Mouse (Mus musculus): ENCODE measurements around the gene Cfap54.

Cfap54 gene

DNA sequence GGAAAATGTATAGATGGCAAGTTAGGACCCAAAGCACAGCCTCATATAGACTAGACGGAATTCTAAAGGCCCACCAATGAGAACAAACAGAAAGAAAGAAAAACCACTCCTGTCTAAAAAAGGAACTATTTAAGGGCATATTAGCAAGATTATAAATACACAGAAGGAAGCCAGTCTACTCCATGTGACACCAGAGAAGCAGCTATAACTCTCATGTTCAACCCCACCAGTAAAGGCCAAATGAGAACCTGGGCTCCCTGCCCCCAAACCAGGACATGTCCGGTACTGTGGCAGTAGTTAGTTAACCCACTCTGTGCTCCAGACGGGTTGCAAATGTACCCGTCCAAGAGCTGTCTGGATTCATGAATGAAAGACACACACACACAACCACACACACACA, 14.4 kb upstream of the Cfap54 start:
- no peak for DNase-seq

DNA sequence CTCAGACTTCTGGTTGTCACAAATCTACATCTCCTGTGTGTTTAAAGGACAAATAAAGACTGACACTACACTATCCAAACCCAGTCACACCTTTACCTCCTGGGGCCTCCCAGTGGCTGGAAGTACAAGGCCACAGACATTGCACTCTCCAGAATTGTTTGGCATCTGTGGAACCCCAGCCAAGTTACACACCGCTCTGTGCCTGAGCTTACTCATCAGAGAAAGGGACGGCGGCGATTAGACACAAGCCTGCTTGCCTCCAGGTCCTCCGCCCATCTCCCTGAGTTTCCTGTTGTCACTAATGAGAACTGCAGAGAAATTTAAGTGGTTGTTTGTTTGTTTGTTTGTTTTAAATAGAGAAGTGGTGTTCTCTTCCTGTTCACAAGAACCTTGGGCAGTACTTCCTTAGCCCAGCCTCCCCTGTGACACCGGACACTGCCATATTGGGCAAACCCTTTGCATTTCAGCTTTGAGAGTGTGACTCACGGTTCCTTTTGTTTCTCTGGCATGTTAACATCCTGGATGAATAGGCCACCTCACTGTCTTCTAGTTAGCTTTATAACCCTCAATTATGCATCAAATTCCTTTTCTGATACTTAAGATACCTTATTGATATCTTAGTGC, 13.7 kb upstream of the Cfap54 start:
- DNase-seq: no peak

DNA sequence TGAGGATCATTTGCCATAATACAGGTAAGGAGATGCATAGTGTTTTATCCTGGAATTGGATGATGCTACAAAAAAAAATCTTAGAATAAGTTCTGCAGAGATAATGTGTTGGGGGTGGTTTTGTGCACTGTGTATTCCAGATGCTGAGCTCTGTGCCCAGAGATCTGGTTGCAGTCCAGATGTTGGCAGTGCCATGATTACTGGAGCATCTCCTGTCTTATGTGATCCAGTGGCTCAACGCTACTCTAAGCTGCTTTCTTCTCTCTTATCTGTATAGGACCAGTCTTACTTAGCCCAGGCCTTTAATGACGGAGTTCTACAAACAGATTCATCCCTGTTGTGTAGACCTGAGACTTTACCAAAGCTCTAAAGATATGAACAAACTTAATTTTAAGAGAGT, 10.5 kb upstream of the Cfap54 start:
- DNase-seq: no peak

DNA sequence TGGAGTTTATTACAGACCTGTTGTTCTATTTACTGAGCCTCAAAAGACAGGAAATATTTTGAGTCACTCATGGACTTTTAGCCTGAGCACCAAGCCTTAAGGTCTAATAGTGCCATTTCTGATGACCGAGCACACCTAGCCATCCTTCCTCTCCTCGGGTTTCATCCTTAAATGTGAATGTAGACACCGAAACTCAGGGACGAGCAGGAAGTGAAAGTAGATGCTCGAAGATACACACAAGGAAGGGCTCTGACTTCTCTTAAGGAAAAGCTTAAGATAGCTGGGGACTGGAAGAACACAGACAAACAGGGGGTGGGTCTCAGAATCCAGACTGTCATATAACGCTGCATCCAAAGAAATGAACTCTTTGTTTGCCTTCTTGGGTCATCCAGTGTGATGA, 8.8 kb upstream of the Cfap54 start:
- no peak for DNase-seq

DNA sequence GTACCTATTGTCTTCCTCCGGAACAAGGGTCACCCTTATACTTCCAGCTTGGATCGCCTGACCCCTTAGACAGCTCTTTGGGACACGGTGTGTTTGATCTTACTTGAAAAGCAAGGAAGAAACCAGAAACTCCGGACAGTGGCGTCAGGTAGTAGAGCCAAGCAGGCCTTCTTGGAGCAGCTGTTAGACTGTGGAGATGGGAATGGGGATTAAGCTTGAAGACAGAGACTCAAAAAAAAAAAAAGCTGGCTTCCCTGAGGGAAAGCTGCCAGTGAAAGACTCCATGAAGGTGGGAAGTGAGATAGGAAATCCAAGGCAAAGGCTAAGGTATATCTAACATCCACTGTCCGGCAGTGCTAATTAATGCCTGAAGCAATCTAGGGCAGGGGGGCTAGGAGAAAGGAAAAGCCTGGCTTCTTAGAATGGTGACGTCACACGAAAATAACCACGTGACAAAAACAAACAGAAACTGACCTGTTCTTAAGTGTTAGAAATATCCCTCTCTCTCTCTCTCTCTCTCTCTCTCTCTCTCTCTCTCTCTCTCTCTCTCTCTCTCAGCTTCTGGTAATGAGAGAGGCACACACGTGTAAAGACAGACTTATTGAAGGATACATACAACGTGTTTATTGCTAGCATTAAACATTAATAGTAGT, 7.1 kb upstream of the Cfap54 start:
- DNase-seq: no peak

DNA sequence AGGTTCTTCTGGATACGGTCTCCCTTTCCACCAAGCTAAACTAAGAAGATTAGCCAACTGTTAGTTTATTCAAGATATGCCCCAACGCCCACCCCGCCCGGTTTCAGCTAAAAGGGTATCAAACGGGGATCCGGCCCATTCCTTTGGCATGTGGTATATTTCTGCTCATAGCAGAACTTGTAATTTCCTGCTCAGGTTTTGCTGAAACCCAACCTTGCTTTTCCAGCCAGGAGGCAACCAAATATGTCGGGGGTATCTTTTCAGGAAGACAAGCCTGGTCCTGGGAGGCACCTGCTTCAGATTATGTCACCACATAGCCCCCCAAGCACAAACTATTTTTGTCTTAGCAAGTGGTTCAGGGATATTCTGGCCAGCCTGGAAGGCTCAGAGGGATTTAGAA, 6.1 kb upstream of the Cfap54 start:
- no peak for DNase-seq

DNA sequence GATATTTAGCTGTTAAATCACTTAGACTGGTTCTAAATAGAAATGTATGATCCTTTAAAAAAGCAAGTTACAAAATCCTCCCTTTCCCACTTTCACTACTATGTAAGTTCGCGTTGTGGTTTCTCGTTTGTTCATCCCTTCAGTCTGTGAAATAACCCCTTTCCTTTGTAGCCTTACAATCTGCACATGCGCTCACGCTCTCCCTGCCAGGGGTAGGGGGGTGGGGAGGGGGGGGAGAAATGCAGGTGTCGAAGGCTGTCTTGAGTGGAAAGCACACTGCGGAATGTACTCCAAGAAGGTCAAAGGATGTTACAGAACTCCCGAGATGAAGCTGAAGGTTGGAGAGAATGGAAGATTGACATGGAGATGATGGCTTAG, 2.5 kb upstream of the Cfap54 start:
- DNase-seq: no peak

DNA sequence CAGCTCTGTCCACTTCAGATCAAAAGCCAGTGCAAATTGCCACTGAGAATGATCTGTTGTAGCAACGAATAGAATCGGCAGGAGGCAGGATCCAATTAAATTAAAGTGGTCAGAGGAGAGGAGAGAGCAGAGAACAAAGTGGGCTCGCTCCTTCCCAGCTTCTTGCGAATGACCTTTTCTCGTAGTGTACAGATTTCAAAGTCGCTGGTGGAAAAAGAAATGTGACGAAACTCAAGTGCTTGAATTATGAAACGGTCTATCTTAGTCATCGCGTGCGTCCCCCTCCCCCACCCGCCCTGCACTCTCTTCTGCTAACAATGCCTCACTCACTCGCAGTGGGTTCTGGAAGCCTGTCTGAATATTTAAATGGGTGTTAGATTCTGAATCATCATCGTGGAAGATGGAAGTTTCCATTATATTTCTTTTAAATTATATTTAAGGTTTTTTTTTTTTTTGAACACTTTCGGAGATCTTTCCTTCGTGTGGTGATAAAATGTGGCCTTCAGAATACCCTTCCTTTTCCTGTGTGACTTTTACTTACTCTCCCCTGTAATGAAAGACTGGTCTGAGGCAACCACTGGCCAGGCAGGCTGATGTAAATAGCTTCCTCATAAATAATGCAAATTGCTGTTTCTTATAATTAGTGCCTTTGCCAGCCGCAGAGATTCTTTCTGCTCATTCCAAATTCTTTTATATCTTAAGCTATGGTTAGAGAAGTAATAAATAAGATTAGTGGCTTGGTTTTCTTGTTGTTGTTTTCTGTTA, 2.0 kb upstream of the Cfap54 start:
- no peak for DNase-seq

DNA sequence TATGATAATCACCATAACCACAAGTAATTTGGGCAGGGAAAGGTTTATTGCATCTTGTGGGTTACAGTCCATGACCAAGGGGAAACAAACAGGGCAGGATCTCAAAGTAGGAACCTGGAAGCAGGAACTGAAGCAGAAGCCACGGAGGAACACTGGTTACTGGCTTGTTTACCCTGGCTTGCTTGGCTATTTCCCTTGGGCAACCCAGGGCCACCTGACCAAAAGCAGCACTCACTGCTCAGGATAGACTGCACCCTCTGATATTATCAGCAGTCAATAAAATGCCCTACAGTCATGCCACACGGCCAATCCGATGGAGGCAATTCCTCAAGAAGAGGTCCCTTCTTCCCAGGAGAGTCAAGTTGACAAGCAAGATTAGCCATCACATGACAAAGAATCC, 1.9 kb downstream of the Cfap54 start:
- no peak for DNase-seq

DNA sequence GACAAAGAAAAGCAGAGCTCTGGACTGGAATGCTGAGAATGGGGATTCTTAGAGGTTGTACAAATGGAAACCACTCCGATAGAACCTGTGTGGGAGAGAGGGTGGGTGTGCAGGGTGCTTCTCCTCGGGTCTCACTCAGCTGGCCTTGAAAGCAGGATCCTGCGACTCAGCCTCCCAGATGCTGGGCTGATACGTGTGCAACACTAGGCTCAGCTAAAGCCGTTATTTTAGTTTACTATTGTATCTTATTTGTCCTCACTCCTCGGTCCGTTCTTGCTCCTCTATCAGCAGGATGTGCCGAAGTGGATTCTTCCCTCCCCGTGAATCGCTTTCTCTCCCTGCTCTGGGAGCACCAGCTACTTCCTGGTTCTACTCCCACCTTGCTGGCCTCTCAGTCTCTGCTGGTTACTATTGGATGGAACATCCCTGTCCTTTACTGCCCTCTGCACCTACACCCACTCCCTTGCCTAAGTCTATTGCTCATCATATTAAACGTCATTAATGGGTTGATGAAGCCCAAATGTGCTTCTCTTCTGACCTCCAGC, 3.4 kb downstream of the Cfap54 start:
- no peak for DNase-seq

DNA sequence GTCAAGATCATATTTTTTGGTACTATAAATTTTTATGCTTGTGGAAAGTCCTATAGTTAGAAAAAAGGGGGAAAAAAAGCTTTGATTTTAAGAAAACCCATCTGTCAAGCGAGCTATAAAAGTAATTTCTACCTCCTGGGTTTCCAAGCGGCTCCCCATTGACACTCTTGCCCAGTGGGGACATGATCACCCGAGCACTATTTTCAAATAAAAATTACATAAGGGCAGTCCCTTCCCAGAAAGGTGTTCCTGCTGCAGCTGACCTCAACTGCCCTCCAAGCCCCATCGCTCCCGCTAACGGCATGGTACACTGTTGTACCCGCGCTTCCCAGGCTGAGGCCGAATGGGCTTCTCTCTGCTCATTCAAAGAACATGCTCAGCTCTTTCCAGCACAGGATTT, 5.0 kb downstream of the Cfap54 start:
- no peak for DNase-seq

DNA sequence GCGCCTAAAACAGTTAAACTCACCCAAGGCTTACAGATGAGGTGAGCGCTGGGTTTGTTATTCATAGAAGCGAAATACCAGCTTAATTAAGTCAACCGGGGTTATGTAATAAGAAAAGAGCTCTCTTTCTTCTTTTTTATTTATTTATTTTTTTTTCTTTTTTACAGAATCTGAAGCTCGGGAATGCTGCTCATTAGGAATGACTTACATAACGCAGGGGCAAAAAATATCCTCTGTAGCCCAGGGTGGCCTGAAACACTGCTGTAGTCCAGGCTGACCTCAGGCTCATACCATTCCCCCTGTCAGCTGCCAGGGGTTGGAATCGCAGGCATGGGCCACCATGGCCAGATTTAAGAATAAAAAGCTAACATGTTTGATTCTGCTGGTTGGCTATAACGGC, 5.6 kb downstream of the Cfap54 start:
- no peak for DNase-seq

DNA sequence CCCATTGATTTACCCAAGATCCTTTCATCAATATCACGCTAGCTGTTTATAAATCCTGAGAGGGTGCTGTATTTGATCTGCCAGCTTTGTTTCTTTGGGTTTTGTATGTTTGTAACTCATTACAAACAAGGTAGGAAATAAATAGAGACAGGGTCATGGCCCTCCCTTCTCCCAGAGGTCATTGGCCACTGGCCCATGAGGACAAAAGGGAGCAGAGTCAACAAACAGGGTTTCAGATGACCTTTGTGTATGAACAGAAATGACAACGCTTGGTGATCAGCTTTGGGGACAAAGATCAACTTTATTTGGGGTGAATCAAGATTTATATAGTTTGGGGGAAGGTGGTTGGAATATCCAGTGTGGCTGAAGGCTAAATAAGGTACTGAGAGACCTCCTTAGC, 8.6 kb downstream of the Cfap54 start:
- no peak for DNase-seq

DNA sequence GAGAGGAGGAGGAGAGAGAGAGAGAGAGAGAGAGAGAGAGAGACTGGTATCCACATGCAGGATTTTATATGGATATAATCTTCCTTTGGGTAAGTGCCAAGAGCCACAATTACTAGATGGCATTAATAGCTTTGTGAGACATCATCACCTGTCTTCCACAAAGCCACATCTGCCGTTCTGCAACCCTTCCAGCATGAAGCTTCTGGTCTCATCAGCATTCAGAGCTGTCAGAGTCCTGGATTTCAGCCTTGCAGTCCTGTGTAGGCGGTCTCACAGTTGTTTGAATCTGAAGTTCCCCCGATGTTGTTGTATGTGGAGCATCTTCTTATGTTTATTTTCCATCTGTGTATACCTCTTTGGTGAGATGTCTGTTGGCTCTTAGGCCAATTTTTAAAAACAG, 9.7 kb downstream of the Cfap54 start:
- no peak for DNase-seq

DNA sequence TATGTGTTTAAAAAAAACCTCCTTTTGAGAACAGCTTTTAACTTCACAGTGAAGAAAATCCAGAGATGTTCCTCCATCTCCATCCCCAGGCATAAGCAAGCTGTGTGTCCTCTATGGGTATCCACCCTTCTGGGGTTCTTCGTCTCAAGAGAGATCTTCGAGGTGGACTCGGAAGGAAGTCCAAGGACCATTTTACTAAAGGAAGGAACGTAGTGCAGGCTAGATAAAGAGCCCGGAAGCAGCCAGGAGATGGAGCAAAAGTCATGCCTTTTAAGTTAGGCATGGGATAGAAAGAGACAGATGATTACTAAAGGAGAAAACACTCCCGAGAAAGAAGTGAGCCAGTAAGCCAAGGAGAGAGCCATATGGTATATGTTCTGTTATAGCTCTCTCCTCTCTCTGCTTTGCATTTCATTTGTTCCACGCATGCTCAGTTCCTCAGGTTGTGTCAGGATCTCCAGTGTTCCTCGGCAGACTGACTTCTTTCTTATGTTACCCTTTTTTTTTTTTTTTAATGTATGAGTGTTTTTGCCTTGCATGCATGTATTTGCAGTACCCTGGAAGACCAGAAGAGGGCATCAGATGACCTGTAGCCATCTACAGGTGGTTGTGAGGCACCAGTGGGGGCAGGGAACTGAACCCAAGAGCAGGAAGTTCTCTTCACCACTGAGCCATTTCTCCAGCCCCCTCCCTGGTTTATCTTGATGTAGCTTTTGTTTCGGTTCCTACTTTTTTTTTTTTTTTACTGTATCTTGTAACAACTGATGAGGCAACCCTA, 11.1 kb downstream of the Cfap54 start:
- DNase-seq: no peak

DNA sequence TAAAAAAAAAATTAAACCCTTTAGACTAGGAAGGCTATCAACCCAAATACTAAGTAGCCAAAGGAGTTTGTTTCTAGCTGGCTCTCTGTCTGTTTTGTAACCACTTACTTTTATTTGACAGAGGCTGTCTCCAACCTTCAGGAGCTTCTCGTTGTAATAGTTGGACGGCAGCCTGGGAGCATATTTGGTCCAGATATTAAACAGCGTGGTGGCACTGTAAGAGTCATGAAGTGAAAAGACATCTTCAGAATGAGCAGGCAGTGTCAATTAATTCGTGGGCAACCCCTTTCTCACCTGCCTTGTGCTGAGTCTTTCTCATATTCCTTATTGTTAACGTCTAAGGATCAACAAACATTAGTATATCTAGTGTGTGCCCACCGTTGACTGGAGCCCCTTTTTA, 11.7 kb downstream of the Cfap54 start:
- DNase-seq: no peak

DNA sequence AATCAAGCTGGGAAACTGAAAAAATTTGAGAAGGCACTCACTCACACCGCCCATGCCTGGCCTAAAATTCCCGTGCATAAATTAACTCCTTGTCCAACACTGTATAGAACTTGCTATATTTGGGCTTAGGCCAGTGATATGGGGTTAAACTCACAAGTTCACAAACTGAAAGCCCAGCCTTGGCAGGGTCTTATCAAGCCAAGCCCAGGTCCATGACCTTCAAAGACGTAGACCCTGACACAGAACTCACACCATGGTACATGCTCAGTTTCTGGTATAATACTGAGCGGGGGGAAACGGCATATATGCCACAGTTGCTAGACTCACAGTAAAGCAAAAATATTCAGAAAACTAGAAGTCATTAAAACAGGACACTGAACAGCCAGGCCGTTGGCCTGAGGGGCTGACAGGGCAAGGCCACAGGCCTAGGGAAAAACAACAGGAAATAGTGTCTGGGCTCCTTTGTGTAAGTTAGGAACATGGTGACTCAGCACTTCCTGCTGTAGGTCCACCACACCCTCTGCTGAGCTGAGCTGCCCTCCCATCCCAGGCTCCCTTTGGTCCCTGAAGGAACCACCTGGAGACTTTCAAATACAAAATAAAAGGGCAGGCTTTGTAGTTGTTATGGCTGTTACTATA, 12.3 kb downstream of the Cfap54 start:
- DNase-seq: no peak

DNA sequence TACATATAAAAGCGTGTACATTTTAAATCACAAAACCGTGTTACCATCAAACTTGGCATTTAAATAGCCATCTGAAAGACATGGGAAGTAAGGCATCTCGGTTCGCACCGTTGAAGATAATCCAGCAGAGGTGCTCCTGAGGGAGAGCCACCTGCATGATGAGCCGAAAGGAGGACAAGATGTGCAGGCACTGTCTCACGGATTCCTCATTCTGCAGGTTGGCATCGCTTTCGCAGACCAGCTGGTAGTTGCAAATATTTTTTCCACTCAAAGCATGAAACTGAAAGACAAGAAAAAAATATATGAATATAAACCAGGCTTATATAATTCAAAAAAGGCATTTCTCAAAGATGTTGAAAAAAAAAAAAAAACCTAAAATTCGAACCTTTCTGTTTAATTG, 16.4 kb downstream of the Cfap54 start:
- peak; percentile 52 for DNase-seq

DNA sequence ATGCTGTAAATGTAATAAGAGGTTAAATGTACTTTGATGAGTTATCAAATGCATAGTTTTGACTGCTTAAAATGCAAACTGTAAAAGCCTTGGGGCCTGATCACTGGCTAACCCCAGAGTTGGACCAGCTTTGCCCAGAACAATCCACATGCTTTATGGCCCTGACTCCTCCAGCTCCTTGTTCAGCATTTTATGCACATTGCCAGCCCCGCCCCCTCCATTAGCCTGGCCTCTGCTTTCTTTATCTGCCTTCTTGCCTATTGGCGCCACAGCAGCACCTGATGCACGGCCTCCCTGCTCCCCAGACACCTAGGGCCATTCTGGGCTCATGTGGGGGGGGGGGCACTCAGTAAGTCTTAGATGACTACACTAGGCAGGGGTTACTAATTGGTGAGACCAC, 17.8 kb downstream of the Cfap54 start:
- no peak for DNase-seq

DNA sequence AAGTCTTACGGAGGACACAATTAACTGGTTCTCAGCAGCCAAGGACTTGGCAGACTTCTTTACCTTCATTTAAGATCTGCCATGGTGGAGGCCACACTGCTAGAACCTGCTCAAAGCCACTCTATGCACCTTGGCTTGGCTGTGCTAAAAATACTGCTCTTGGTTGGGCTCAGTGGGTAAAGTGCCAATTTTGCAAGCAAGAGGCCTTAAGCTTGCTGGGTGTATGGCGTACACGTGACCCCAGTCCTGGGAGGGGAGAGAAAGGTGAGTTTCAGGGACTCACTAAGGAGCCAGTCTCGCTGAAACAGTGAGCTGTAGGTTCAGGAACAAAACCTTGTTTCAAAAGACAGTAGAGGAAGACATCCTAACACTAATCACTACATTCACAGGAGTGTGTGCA, 19.0 kb downstream of the Cfap54 start:
- DNase-seq: no peak

DNA sequence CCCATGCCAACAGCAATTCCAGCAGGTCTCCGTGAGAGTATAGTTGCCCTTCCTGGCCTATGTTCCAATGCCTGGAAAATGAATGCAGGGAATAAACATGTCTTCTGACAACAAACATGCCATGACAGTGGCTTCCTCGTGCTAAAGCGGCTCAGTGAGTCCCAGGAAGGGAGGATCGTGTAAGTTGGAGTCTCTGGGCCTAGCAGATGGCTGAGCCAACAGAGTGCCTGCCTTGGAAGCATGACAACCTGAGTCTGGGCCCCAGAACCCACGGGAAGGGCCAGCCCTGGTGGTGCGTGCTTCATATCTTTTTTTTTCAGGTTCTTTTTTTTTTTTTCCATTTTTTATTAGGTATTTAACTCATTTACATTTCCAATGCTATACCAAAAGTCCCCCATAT, 27.6 kb downstream of the Cfap54 start:
- DNase-seq: peak; percentile 40

DNA sequence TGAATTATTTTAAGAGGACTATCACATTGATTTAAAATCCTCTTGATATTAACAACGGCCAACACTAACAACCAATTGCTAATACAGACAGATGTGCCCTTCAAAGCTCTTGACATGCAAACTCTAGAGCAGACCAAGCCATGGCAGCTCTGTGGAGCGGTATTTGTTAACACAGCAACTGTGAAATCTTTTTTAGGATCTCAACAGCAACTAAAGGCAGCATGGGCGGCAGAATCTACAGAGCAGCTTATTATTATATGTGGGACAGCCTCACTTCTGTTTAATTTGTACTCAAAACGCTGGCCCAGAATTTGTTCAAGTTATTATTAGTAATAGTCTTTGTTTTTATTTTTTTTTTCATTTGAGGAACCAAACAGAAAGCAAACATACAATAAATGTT, 28.1 kb downstream of the Cfap54 start:
- DNase-seq: no peak
